Mouse (Mus musculus): ENCODE measurements around the gene H2-Ab1. TPM values are rescaled to one million over a fixed set of nuclear protein-coding genes. Genes with fewer than 3 reads are reported as not detected.

Gene H2-Ab1
- total RNA-seq, 2 experiments from 2014 or later: 1.3 to 3.1 TPM

DNA sequence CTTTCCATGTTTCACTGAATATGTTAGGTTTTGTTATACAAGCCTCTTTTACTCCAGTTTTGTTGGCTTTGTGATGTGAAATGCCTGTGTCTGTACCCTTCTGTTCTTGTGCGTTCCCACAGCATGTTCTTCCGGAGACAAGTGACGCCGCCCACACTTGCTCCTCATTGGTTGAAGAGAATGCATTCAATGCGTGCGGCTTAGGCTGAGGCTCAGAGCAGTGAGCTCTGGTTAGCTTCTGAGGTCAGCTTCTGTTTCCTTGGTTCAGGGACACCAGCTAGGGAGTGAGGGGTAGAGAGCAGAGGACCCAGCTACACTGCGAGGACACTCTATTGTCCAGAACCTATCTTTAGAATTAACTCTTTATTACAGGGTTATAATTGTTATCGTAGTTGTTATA lies 34.1 kb downstream of the H2-Ab1 start:
- intact Hi-C loops (cut with DNase I): no loop called here
- DNase-seq (ENCODE audit: extremely low spot score in 1 of 2, low spot score in 2 of 2): peak; percentile 67 to 70
- Histone ChIP-seq H3K27ac (no peak overlapping the region), H3K4me3 (no peak overlapping the region)
- no peak for TF ChIP-seq CTCF (IDR thresholded peaks at IDR 0.05)

GRCm38 (mm10) chr17:34292570-34292969 lies 35.1 kb downstream of the H2-Ab1 start:
- TF ChIP-seq CTCF (IDR thresholded peaks at IDR 0.05): no peak
- intact Hi-C loops (cut with DNase I): no loop called here

GRCm38 (mm10) chr17:34293533-34293932 lies 36.0 kb downstream of the H2-Ab1 start:
- no peak overlapping the region for H3K27ac ChIP-seq
- intact Hi-C loops (cut with DNase I): no loop called here
- TF ChIP-seq CTCF (IDR thresholded peaks at IDR 0.05): no peak
- no peak for DNase-seq (ENCODE audit: extremely low spot score in 1 of 2, low spot score in 2 of 2)
- no peak overlapping the region for H3K4me3 ChIP-seq

More at GRCm38 (mm10) chr17:34292570-34292969, 35.1 kb downstream of the H2-Ab1 start:
- Histone ChIP-seq H3K4me3 (no peak overlapping the region), H3K27ac (no peak overlapping the region)
- DNase-seq (ENCODE audit: extremely low spot score in 1 of 2, low spot score in 2 of 2): no peak

- no peak overlapping the region for H3K4me3 ChIP-seq
- intact Hi-C loops (cut with DNase I): no loop called here
- no peak overlapping the region for H3K27ac ChIP-seq
- DNase-seq (ENCODE audit: extremely low spot score in 1 of 2, low spot score in 2 of 2): no peak
- TF ChIP-seq CTCF (IDR thresholded peaks at IDR 0.05): no peak
Observed at GRCm38 (mm10) chr17:34294249-34294648, 36.8 kb downstream of the H2-Ab1 start.

GRCm38 (mm10) chr17:34295307-34295706 lies 37.8 kb downstream of the H2-Ab1 start:
- intact Hi-C loops (cut with DNase I): no loop called here
- Histone ChIP-seq H3K4me3 (no peak overlapping the region), H3K27ac (no peak overlapping the region)
- TF ChIP-seq CTCF (IDR thresholded peaks at IDR 0.05): no peak
- DNase-seq (ENCODE audit: extremely low spot score in 1 of 2, low spot score in 2 of 2): no peak

- H3K4me3 ChIP-seq: 0 out of 2 replicates have a peak overlapping the region, but pooled peaks have one; percentile 8
- TF ChIP-seq CTCF (IDR thresholded peaks at IDR 0.05): no peak
- no peak overlapping the region for H3K27ac ChIP-seq
- intact Hi-C loops (cut with DNase I): no loop called here
- peak; percentile 16 to 33 for DNase-seq (ENCODE audit: extremely low spot score in 1 of 2, low spot score in 2 of 2)
Observed at GRCm38 (mm10) chr17:34295891-34296794, 38.7 kb downstream of the H2-Ab1 start.

DNA sequence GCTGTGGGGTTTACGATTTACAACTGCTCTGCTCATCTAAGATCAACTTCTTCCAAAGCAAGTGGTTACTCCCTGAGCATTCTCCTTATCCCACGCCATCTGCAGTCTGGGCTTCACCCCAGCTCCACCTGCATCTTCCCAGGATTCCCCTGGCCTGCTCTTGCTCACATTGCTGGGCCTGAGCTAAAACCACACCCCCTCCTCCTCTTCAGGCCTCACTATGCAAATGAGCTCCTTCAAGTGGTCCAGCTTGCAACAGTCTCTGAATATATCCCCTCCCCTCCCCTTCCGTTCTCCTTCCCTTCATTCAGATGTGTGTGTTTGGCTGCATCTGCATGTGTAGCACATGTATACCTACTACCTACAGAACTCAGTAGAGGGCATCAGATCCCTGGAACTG lies 41.9 kb downstream of the H2-Ab1 start:
- H3K4me3 ChIP-seq: no peak overlapping the region
- no peak for DNase-seq (ENCODE audit: extremely low spot score in 1 of 2, low spot score in 2 of 2)
- H3K27ac ChIP-seq: no peak overlapping the region
- TF ChIP-seq CTCF (IDR thresholded peaks at IDR 0.05): no peak
- intact Hi-C loops (cut with DNase I): no loop called here

GRCm38 (mm10) chr17:34300071-34300470 lies 42.6 kb downstream of the H2-Ab1 start:
- Histone ChIP-seq H3K27ac (no peak overlapping the region), H3K4me3 (no peak overlapping the region)
- no peak for DNase-seq (ENCODE audit: extremely low spot score in 1 of 2, low spot score in 2 of 2)
- intact Hi-C loops (cut with DNase I): no loop called here
- no peak for TF ChIP-seq CTCF (IDR thresholded peaks at IDR 0.05)

GRCm38 (mm10) chr17:34300691-34301566 lies 43.4 kb downstream of the H2-Ab1 start:
- Histone ChIP-seq H3K4me3 (no peak overlapping the region), H3K27ac (no peak overlapping the region)
- intact Hi-C loops (cut with DNase I): no loop called here
- TF ChIP-seq CTCF (IDR thresholded peaks at IDR 0.05): no peak
- DNase-seq (ENCODE audit: extremely low spot score in 1 of 2, low spot score in 2 of 2): no peak

DNA sequence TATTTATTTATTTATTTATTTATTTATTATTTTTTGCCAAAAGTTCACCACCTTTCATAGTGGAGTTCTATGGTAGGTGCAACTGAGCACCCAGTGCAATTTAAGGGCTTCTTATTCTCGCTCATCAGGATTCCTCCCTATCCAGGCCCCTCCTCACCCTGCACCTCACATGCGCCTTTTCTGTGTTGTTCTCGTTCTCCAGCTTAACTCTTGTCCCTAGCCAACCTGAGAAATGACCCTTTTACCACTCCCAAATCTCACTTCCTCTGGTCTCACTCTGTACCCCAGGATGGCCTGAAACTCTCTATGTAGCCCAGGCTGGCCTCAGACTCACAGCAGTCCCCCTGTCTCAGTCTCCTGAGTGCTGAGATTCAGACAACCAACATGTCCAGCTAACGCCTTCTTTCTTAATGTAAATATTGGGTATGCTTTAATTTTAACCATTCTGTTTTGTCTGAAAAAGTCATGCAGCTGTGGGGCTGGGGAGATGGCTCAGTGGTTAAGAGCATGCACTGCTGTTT lies 44.2 kb downstream of the H2-Ab1 start:
- Histone ChIP-seq H3K27ac (no peak overlapping the region), H3K4me3 (no peak overlapping the region)
- DNase-seq (ENCODE audit: extremely low spot score in 1 of 2, low spot score in 2 of 2): no peak
- intact Hi-C loops (cut with DNase I): no loop called here
- TF ChIP-seq CTCF (IDR thresholded peaks at IDR 0.05): no peak

DNA sequence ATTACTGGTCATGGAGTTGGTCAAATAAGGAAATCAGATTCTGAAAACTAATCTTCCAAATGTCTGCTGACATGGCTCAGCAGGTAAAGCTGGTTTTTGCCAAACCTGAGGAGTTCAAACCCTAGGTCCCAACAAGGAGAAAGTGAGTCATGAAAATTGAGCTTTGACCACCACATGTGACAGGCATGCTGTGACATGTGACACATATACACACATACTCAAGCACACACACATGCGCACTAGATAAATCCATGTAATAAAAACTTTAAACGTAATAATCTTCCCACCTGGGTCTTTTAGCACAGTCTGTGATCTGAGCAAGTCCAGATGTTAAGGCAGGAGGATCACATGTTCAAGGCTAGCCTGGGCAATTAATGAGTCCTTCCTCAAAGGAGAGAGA lies 46.3 kb downstream of the H2-Ab1 start:
- no peak overlapping the region for H3K4me3 ChIP-seq
- no peak overlapping the region for H3K27ac ChIP-seq
- intact Hi-C loops (cut with DNase I): no loop called here
- TF ChIP-seq CTCF (IDR thresholded peaks at IDR 0.05): no peak
- no peak for DNase-seq (ENCODE audit: extremely low spot score in 1 of 2, low spot score in 2 of 2)

- H3K4me3 ChIP-seq: no peak overlapping the region
- H3K27ac ChIP-seq: no peak overlapping the region
- intact Hi-C loops (cut with DNase I): loop anchor here (5.0 kb wide), 1 partner anchor 42 kb away; no protein-coding TSS in a partner anchor
- peak; percentile 51 to 59 for DNase-seq (ENCODE audit: extremely low spot score in 1 of 2, low spot score in 2 of 2)
- TF ChIP-seq CTCF (IDR thresholded peaks at IDR 0.05): no peak
Observed at GRCm38 (mm10) chr17:34304751-34305150, 47.3 kb downstream of the H2-Ab1 start.

Data from left cerebral cortex, adult 2 months (tissue).